ENCODE assay signal across 7 mouse cellular contexts in genomic region chr12:51971070-51971664, GRCm38 (mm10). TPM values are rescaled to one million over a fixed set of nuclear protein-coding genes. Genes with fewer than 3 reads are reported as not detected.
DNase-seq lines count a peak whose midpoint lies in the region; ATAC-seq lines count a peak whose summit lies in the region.

TSS of gene Heatr5a (minus strand) at chr12:51971321.

- peak; percentile 93 to 97 for DNase-seq in adrenal gland, adult (ENCODE audit: inconsistent age in 2 of 2, low spot score in 1 of 2)
- DNase-seq in embryo, embryonic 10.5 days (ENCODE audit: low spot score): peak; percentile 93
- peak; percentile 95 for DNase-seq in gastrocnemius, postnatal 25 days
- peak; percentile 87 to 89 for DNase-seq in left cerebral cortex, postnatal 25 days (ENCODE audit: low spot score in 2 of 2)
- DNase-seq in midbrain, embryonic 10.5 days (ENCODE audit: low spot score): peak; percentile 91
- peak; percentile 87 for DNase-seq in right cerebral cortex, postnatal 4 days

- no peaks in the 10 kb centered on the region for H3K9me3 ChIP-seq in intestine, embryonic 15.5 days
- H3K9me3 ChIP-seq in midbrain, embryonic 10.5 days (replicated peaks): no peaks in the 10 kb centered on the region; the same call in 1 of the 2 replicates

- peak within 1 kb of the TSS; percentile 97 for H3K27ac ChIP-seq in intestine, embryonic 15.5 days
- H3K27ac ChIP-seq in midbrain, embryonic 10.5 days (replicated peaks): peak within 1 kb of the TSS; percentile 95

- H3K9ac ChIP-seq in intestine, embryonic 15.5 days: peak within 1 kb of the TSS; percentile 94

- H3K27me3 ChIP-seq in intestine, embryonic 15.5 days (replicated peaks): no peaks in the 10 kb centered on the region
- H3K27me3 ChIP-seq in midbrain, embryonic 10.5 days (ENCODE audit: low read depth, poor library complexity, severe bottlenecking): no peaks in the 10 kb centered on the region

- intact Hi-C loops in left cerebral cortex, postnatal 25 days (cut with DNase I): no loop called here

- 0 out of 2 replicates have a peak, but pooled peaks cover 2% of the 10 kb centered on the region for H3K4me1 ChIP-seq in intestine, embryonic 15.5 days (replicated peaks)
- H3K4me1 ChIP-seq in midbrain, embryonic 10.5 days: peaks cover 17% of the 10 kb centered on the region

- H3K4me3 ChIP-seq in intestine, embryonic 15.5 days (replicated peaks): peak within 1 kb of the TSS; percentile 99
- peak within 1 kb of the TSS; percentile 97 for H3K4me3 ChIP-seq in midbrain, embryonic 10.5 days

- H3K4me2 ChIP-seq in intestine, embryonic 15.5 days (replicated peaks): peak within 1 kb of the TSS; percentile 48

- H3K36me3 ChIP-seq in intestine, embryonic 15.5 days: no peaks in the 10 kb centered on the region
- H3K36me3 ChIP-seq in midbrain, embryonic 10.5 days: no peaks in the 10 kb centered on the region

- under 1% methylated on average over 45 of the region's 53 CpGs for WGBS in intestine, embryonic 15.5 days
- under 1% methylated on average over 53 of the region's 53 CpGs for WGBS in midbrain, embryonic 10.5 days

- peak; percentile 97 for ATAC-seq in intestine, embryonic 15.5 days

RNA-seq across cellular contexts. Expression of gene Heatr5a, which starts in this region (rescaled TPM):
- 10 to 100 TPM; 14.8 to 19.5 TPM for total RNA-seq in gastrocnemius, postnatal 25 days (2021)
- 8.2 and 10.2 TPM in 2 replicates for polyA plus RNA-seq in intestine, embryonic 15.5 days (2015; fragmentation: Nextera tagmentation; extraction: Ambion mirVana)
- total RNA-seq in left cerebral cortex, postnatal 25 days (2021): 1 to 10 TPM; 6.4 to 8.8 TPM
- 12.6 and 12.9 TPM in 2 replicates for polyA plus RNA-seq in midbrain, embryonic 10.5 days (2016; fragmentation: Nextera tagmentation; extraction: Ambion mirVana)

Comparison
In these comparisons a context has a peak if more than half of its experiments do, and no peak if none do; other contexts are left out.
1. Peak in every context shown above with its lines: DNase-seq, ATAC-seq, H3K4me3 ChIP-seq and H3K27ac ChIP-seq.